Mouse (Mus musculus) bone marrow macrophage, adult 2 months (primary cell): ENCODE results near the gene Dync1li1. TPM values are rescaled to one million over a fixed set of nuclear protein-coding genes. Genes with fewer than 3 reads are reported as not detected.

Experiments
- H3K27ac ChIP-seq: 2 replicates; pipeline ENCODE4 v1.5.1; 2012; ENCODE audit warnings: low read depth, low read length; ENCODE audit not compliant: insufficient read depth
- H3K4me1 ChIP-seq: 2 replicates; pipeline ENCODE4 v1.6.1; 2012; ENCODE audit warnings: low read length; ENCODE audit not compliant: control insufficient read depth, insufficient read depth
- H3K4me3 ChIP-seq: 2 replicates; pipeline ENCODE4 v1.5.1; 2012; ENCODE audit warnings: mild to moderate bottlenecking, low read length, moderate library complexity; ENCODE audit not compliant: insufficient read depth
- CTCF ChIP-seq: IDR thresholded peaks from 2 replicates; pipeline ENCODE4 v1.5.1; 2012; ENCODE audit warnings: low read depth, mild to moderate bottlenecking, low read length, moderate library complexity
- POLR2A ChIP-seq: IDR thresholded peaks from 2 replicates; pipeline ENCODE4 v1.6.1; 2012; ENCODE audit warnings: mild to moderate bottlenecking, low read depth, low read length, borderline replicate concordance
- polyA plus RNA-seq: library from polyadenylated mRNA; stranded (reverse); fragments of >200 nt; gene quantifications from 2 replicates; pipeline ENCODE4 v1.2.4, GENCODE M21; 2012; ENCODE audit not compliant: missing spikeins, insufficient read depth, insufficient read length

The Dync1li1 gene
- polyA plus RNA-seq, 1 experiment, result 46.6 TPM

- Histone ChIP-seq H3K4me3 (no peak overlapping the region; the same call in 1 of the 2 replicates), H3K27ac (peak overlapping the region; percentile 97), H3K4me1 (peaks cover 78% of the 10 kb centered on the region)
- no peak for TF ChIP-seq POLR2A
- TF ChIP-seq CTCF, result no peak
These were observed 54.1 kb downstream of the Dync1li1 start for GRCm38 (mm10) chr9:114742731-114743130.

- H3K4me3 ChIP-seq, result no peak overlapping the region
- H3K27ac ChIP-seq, result peak overlapping the region; percentile 75
- H3K4me1 ChIP-seq, result peaks cover 73% of the 10 kb centered on the region
- no peak for TF ChIP-seq POLR2A
- TF ChIP-seq CTCF, result no peak
These were observed 56.6 kb downstream of the Dync1li1 start for GRCm38 (mm10) chr9:114745163-114745562.

GRCm38 (mm10) chr9:114745654-114746053 is 57.1 kb downstream of the Dync1li1 start:
- Histone ChIP-seq H3K27ac (peak overlapping the region; percentile 75), H3K4me1 (peaks cover 68% of the 10 kb centered on the region), H3K4me3 (no peak overlapping the region)
- TF ChIP-seq POLR2A, result no peak
- TF ChIP-seq CTCF, result no peak

- TF ChIP-seq POLR2A, result no peak
- no peak for TF ChIP-seq CTCF
- no peak overlapping the region for H3K27ac ChIP-seq
- H3K4me3 ChIP-seq, result no peak overlapping the region
- peaks cover 60% of the 10 kb centered on the region for H3K4me1 ChIP-seq
These were observed 58.4 kb downstream of the Dync1li1 start for GRCm38 (mm10) chr9:114747012-114747411.

GRCm38 (mm10) chr9:114747466-114747865 is 58.9 kb downstream of the Dync1li1 start:
- Histone ChIP-seq H3K4me3 (no peak overlapping the region), H3K4me1 (peaks cover 60% of the 10 kb centered on the region), H3K27ac (peak overlapping the region; percentile 43)
- TF ChIP-seq POLR2A, result no peak
- TF ChIP-seq CTCF, result no peak

GRCm38 (mm10) chr9:114751582-114751981 is 63.0 kb downstream of the Dync1li1 start:
- TF ChIP-seq CTCF (no peak), POLR2A (no peak)
- Histone ChIP-seq H3K4me3 (no peak overlapping the region), H3K4me1 (peaks cover 31% of the 10 kb centered on the region), H3K27ac (no peak overlapping the region)

GRCm38 (mm10) chr9:114752311-114752710 is 63.7 kb downstream of the Dync1li1 start:
- H3K4me3 ChIP-seq, result no peak overlapping the region
- H3K4me1 ChIP-seq, result peaks cover 29% of the 10 kb centered on the region
- 0 out of 2 replicates have a peak overlapping the region, but pooled peaks have one; percentile 5 for H3K27ac ChIP-seq
- TF ChIP-seq CTCF (no peak), POLR2A (no peak)

GRCm38 (mm10) chr9:114752863-114753484 is 64.4 kb downstream of the Dync1li1 start:
- Histone ChIP-seq H3K27ac (peak overlapping the region; percentile 89), H3K4me1 (peaks cover 22% of the 10 kb centered on the region), H3K4me3 (peak overlapping the region; percentile 63)
- no peak for TF ChIP-seq POLR2A
- peak; percentile 50 for TF ChIP-seq CTCF

- Histone ChIP-seq H3K27ac (peak overlapping the region; percentile 76), H3K4me3 (no peak overlapping the region)
- TF ChIP-seq CTCF, result no peak
- TF ChIP-seq POLR2A, result no peak
These were observed 69.7 kb downstream of the Dync1li1 start for GRCm38 (mm10) chr9:114758272-114758671.

GRCm38 (mm10) chr9:114758801-114759200 is 70.2 kb downstream of the Dync1li1 start:
- Histone ChIP-seq H3K4me3 (no peak overlapping the region), H3K4me1 (peaks cover 22% of the 10 kb centered on the region), H3K27ac (peak overlapping the region; percentile 76)
- TF ChIP-seq CTCF (no peak), POLR2A (no peak)

More at GRCm38 (mm10) chr9:114758272-114758671, 69.7 kb downstream of the Dync1li1 start:
- H3K4me1 ChIP-seq, result peaks cover 22% of the 10 kb centered on the region
